Mouse (Mus musculus): ENCODE results near the gene Sipa1l1. TPM values are rescaled to one million over a fixed set of nuclear protein-coding genes. Genes with fewer than 3 reads are reported as not detected.

Gene Sipa1l1
- polyA plus RNA-seq (2012; ENCODE audit: insufficient read depth, insufficient read length, low replicate concordance, missing spikeins): 50.5 and 289 TPM in 2 replicates

DNA sequence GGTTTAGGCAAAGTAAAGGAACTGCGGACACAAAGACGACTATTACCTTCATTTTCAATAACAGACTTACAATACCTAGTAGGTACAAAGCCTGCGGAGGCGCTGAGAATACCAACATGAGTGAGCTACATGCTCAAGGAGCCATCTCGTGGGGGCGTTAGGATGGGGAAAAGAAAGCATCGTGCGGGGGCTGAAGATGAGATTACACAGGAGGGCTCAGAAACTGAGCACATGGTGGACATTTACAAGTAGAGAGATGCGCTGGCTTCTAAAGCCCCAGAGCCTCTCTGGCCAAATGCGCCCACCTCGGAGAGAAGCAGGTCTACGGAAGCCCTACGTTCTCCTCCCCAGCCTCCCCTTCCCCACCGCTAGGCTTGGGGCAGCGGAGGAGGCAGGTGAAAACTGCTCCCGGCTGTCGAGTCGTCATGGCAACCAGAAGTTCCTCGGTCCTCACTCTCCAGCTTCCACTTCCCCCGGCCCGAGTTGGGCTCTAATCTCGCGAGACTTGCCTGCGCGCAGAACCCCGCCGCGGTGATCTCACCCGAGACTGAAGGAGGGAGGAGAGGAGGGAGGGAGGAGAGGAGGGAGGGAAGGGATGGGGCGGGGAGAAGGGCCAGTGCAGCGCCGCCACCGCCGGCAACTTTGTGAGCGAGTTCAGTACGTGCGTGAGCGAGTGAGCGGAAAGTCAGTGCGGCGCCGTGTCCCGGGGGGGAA is at the start of gene Sipa1l1:
Sipa1l1 (plus strand) TSS at position 501 of the 714 bp plus-strand sequence.
- Histone ChIP-seq H3K27ac (ENCODE audit: insufficient read depth, low read depth, low read length) (peak within 1 kb of the TSS; percentile 86), H3K4me3 (ENCODE audit: insufficient read depth, low read depth, low read length) (peak within 1 kb of the TSS; percentile 89), H3K4me1 (ENCODE audit: control insufficient read depth, insufficient read depth, low read length) (peaks cover 2% of the 10 kb centered on the region; the same call in 1 of the 2 replicates)
- under 1% methylated on average over 43 of the region's 43 CpGs for WGBS
- TF ChIP-seq CTCF (IDR thresholded peaks at IDR 0.05; ENCODE audit: insufficient read depth, low read depth, low read length) (peak; percentile 28; the same call in 1 of the 2 replicates), POLR2A (IDR thresholded peaks at IDR 0.05; ENCODE audit: insufficient read depth, low read depth, low read length) (no peak)

DNA sequence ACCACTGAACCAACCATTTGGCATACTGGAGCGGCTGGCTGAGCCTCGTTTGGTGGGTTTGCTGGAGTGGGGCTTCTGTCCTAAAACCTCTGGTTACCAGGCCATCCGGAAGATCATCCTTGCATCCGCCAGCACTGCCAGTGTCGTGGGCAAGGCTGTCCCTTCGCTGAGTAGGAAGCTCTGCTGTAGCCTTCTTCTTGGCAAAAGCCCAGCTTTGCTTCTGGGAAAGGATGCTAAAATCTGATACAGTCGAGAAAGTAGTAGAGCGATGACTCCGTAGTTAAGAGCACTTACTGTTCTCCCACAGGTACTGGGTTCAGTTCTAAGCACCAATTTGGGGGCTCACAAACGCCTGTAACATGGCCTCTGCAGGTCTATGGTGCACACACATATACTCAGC is 47.2 kb upstream of the Sipa1l1 start:
- TF ChIP-seq POLR2A (IDR thresholded peaks at IDR 0.05; ENCODE audit: insufficient read depth, low read depth, low read length) (no peak), CTCF (IDR thresholded peaks at IDR 0.05; ENCODE audit: insufficient read depth, low read depth, low read length) (no peak)
- Histone ChIP-seq H3K27ac (ENCODE audit: insufficient read depth, low read depth, low read length) (no peak overlapping the region), H3K4me1 (ENCODE audit: control insufficient read depth, insufficient read depth, low read length) (peaks cover 4% of the 10 kb centered on the region; the same call in 1 of the 2 replicates), H3K4me3 (ENCODE audit: insufficient read depth, low read depth, low read length) (no peak overlapping the region)
- WGBS: 63% methylated on average over 10 of the region's 10 CpGs

GRCm38 (mm10) chr12:82122450-82123249 is 46.5 kb upstream of the Sipa1l1 start:
- H3K4me1 ChIP-seq (ENCODE audit: control insufficient read depth, insufficient read depth, low read length): peaks cover 4% of the 10 kb centered on the region; the same call in 1 of the 2 replicates
- no peak overlapping the region for H3K4me3 ChIP-seq (ENCODE audit: insufficient read depth, low read depth, low read length)
- no peak overlapping the region for H3K27ac ChIP-seq (ENCODE audit: insufficient read depth, low read depth, low read length)
- TF ChIP-seq POLR2A (IDR thresholded peaks at IDR 0.05; ENCODE audit: insufficient read depth, low read depth, low read length) (no peak), CTCF (IDR thresholded peaks at IDR 0.05; ENCODE audit: insufficient read depth, low read depth, low read length) (no peak)
- WGBS: 60% methylated on average over 22 of the region's 22 CpGs

DNA sequence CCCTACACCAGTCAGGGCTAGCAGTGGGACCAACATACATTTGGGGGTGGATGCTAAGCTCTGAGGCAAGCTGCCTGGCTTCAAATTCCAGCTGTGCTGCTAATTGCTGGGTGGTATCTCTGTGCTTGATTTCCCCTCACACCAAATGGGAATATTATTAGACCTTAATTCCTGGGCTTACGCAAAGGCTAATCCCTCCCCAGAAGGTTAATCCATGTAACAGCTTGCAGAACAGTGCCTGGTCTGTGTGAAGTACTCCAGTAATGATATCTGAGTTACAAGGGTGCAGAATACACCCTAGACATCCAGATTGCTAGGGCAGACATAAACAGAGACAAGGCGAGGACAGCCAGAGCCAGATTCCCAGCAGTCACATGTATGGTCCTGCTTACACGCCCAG is 42.3 kb upstream of the Sipa1l1 start:
- TF ChIP-seq CTCF (IDR thresholded peaks at IDR 0.05; ENCODE audit: insufficient read depth, low read depth, low read length): no peak
- no peak for TF ChIP-seq POLR2A (IDR thresholded peaks at IDR 0.05; ENCODE audit: insufficient read depth, low read depth, low read length)
- 67% methylated on average over 3 of the region's 3 CpGs for WGBS
- no peak overlapping the region for H3K27ac ChIP-seq (ENCODE audit: insufficient read depth, low read depth, low read length)
- no peak overlapping the region for H3K4me3 ChIP-seq (ENCODE audit: insufficient read depth, low read depth, low read length)
- H3K4me1 ChIP-seq (ENCODE audit: control insufficient read depth, insufficient read depth, low read length): peaks cover 2% of the 10 kb centered on the region; the same call in 1 of the 2 replicates

DNA sequence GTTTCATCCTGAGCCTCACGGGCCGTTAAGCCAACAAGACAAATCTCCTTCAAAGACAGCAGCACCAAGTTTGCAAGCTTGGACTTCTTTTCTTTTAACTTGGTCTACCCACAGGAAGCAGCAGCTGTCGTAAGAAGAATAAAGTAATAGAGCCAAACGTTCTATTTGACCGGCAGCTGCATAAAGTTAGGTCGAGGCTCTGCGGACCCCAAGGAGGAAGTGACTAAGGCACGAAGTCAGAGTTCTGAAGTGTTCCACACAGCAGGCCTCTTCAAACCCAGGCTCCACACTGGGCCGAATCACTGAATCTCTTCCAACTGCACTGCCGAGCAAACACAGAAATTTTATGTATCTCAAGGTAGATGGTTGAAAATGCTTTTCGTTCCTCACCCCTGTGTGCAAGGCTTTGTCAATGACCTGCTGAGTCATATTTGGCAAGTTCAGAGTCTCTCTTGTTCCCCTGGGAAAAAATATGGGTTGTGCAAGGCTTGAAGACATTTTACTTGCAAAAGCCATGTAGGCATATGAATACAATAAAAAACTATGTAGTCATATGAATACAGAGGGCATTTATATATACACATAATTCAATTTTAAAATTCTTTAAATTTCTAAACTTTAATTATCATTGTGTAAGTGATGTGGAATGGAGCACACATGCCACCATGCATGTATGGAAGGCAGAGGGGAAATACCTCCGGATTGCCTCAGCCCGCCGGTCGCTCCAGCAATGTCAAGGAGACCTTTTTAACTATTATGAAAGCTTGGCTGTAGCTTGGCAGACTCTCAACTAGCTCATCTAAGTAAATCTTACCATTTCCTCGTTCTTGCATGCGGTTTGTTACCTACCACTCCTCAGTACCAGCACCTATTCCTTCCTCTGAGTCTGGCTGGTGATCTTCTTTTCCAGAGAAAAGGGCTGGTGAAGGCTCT is 29.6 kb upstream of the Sipa1l1 start:
- H3K4me3 ChIP-seq (ENCODE audit: insufficient read depth, low read depth, low read length): no peak overlapping the region
- no peaks in the 10 kb centered on the region for H3K4me1 ChIP-seq (ENCODE audit: control insufficient read depth, insufficient read depth, low read length)
- TF ChIP-seq POLR2A (IDR thresholded peaks at IDR 0.05; ENCODE audit: insufficient read depth, low read depth, low read length) (no peak), CTCF (IDR thresholded peaks at IDR 0.05; ENCODE audit: insufficient read depth, low read depth, low read length) (no peak)
- WGBS: 90% methylated on average over 17 of the region's 17 CpGs
- H3K27ac ChIP-seq (ENCODE audit: insufficient read depth, low read depth, low read length): no peak overlapping the region

DNA sequence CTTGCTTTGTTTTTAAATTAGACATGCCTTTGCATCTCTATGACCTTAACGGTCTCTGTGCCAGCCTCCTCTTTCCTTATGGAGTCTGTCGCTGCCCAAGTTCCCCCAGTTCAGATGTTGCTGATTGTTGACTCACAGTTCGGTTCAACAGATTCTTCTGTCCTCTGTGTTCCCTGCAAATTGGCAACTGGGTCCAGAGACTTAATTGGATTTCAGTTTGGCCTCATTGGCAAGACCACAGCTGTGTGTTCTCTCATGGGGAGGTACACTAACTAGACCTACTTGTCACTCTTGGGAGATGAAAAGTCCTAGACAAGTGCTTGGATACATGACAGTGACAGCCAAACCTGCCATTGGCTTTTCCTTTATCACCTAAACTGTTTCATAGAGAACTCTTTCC is 25.7 kb upstream of the Sipa1l1 start:
- H3K4me3 ChIP-seq (ENCODE audit: insufficient read depth, low read depth, low read length): no peak overlapping the region
- WGBS: 67% methylated on average over 3 of the region's 3 CpGs
- no peak for TF ChIP-seq CTCF (IDR thresholded peaks at IDR 0.05; ENCODE audit: insufficient read depth, low read depth, low read length)
- TF ChIP-seq POLR2A (IDR thresholded peaks at IDR 0.05; ENCODE audit: insufficient read depth, low read depth, low read length): no peak
- peaks cover 8% of the 10 kb centered on the region for H3K4me1 ChIP-seq (ENCODE audit: control insufficient read depth, insufficient read depth, low read length)
- H3K27ac ChIP-seq (ENCODE audit: insufficient read depth, low read depth, low read length): no peak overlapping the region

- TF ChIP-seq CTCF (IDR thresholded peaks at IDR 0.05; ENCODE audit: insufficient read depth, low read depth, low read length) (no peak), POLR2A (IDR thresholded peaks at IDR 0.05; ENCODE audit: insufficient read depth, low read depth, low read length) (no peak)
- H3K4me3 ChIP-seq (ENCODE audit: insufficient read depth, low read depth, low read length): no peak overlapping the region
- H3K4me1 ChIP-seq (ENCODE audit: control insufficient read depth, insufficient read depth, low read length): peaks cover 8% of the 10 kb centered on the region
- H3K27ac ChIP-seq (ENCODE audit: insufficient read depth, low read depth, low read length): no peak overlapping the region
These were observed 23.9 kb upstream of the Sipa1l1 start for GRCm38 (mm10) chr12:82145173-82145572.

GRCm38 (mm10) chr12:82147021-82147693 is 22.0 kb upstream of the Sipa1l1 start:
- Histone ChIP-seq H3K27ac (ENCODE audit: insufficient read depth, low read depth, low read length) (no peak overlapping the region), H3K4me1 (ENCODE audit: control insufficient read depth, insufficient read depth, low read length) (peaks cover 8% of the 10 kb centered on the region), H3K4me3 (ENCODE audit: insufficient read depth, low read depth, low read length) (no peak overlapping the region)
- no peak for TF ChIP-seq CTCF (IDR thresholded peaks at IDR 0.05; ENCODE audit: insufficient read depth, low read depth, low read length)
- TF ChIP-seq POLR2A (IDR thresholded peaks at IDR 0.05; ENCODE audit: insufficient read depth, low read depth, low read length): no peak
- WGBS: 71% methylated on average over 12 of the region's 12 CpGs
